Mouse (Mus musculus) Muller cell, postnatal 12 days (primary cell): ENCODE results near the gene Glis1.
"Not testable (repeated sequence)": the region's sequence is repeated elsewhere in the genome, so short reads cannot be mapped to it uniquely, and the experiment has no call there.

ENCODE experiments used
- DNase-seq: peaks from one replicate; pipeline ENCODE4 v3.0.0-alpha.2; 2015; ENCODE audit errors: inconsistent ontology term

The Glis1 gene

GRCm38 (mm10) chr4:107577146-107577839, 142.9 kb downstream of the Glis1 start:
- no peak for DNase-seq

GRCm38 (mm10) chr4:107580883-107581282, 146.5 kb downstream of the Glis1 start:
- no peak for DNase-seq

- DNase-seq, result no peak
Observed at GRCm38 (mm10) chr4:107586391-107586790, 152.0 kb downstream of the Glis1 start.

GRCm38 (mm10) chr4:107588637-107589036, 154.2 kb downstream of the Glis1 start:
- no peak for DNase-seq

- DNase-seq, result no peak
Observed at GRCm38 (mm10) chr4:107589046-107589445, 154.7 kb downstream of the Glis1 start.

- DNase-seq, result no peak
Observed at GRCm38 (mm10) chr4:107590805-107591534, 156.6 kb downstream of the Glis1 start.

GRCm38 (mm10) chr4:107593426-107593825, 159.0 kb downstream of the Glis1 start:
- peak; percentile 66 for DNase-seq

- no peak for DNase-seq
Observed at GRCm38 (mm10) chr4:107597226-107597897, 163.0 kb downstream of the Glis1 start.

- DNase-seq, result no peak
Observed at GRCm38 (mm10) chr4:107597898-107598580, 163.6 kb downstream of the Glis1 start.

- not testable (repeated sequence) for DNase-seq
Observed at GRCm38 (mm10) chr4:107598581-107598958, 164.2 kb downstream of the Glis1 start.

- DNase-seq, result no peak
Observed at GRCm38 (mm10) chr4:107602284-107602683, 167.9 kb downstream of the Glis1 start.

GRCm38 (mm10) chr4:107602787-107603186, 168.4 kb downstream of the Glis1 start:
- peak; percentile 50 for DNase-seq

- DNase-seq, result no peak
Observed at GRCm38 (mm10) chr4:107603208-107603607, 168.8 kb downstream of the Glis1 start.

GRCm38 (mm10) chr4:107605964-107606602, 171.7 kb downstream of the Glis1 start:
- DNase-seq, result no peak

GRCm38 (mm10) chr4:107609775-107610174, 175.4 kb downstream of the Glis1 start:
- DNase-seq, result no peak

- no peak for DNase-seq
Observed at GRCm38 (mm10) chr4:107611888-107612650, 177.7 kb downstream of the Glis1 start.

- DNase-seq, result peak; percentile 11
Observed at GRCm38 (mm10) chr4:107617596-107618230, 183.3 kb downstream of the Glis1 start.

GRCm38 (mm10) chr4:107619487-107619886, 185.1 kb downstream of the Glis1 start:
- DNase-seq, result no peak

- no peak for DNase-seq
Observed at GRCm38 (mm10) chr4:107621366-107621765, 187.0 kb downstream of the Glis1 start.

- no peak for DNase-seq
Observed at GRCm38 (mm10) chr4:107622296-107622695, 187.9 kb downstream of the Glis1 start.
